Mouse (Mus musculus): ENCODE results near the gene Anks6. TPM values are rescaled to one million over a fixed set of nuclear protein-coding genes. Genes with fewer than 3 reads are reported as not detected.

The Anks6 gene
- polyA plus RNA-seq (2016; fragmentation: Nextera tagmentation; extraction: Ambion mirVana) = 3.8 and 4.1 TPM in 2 replicates

DNA sequence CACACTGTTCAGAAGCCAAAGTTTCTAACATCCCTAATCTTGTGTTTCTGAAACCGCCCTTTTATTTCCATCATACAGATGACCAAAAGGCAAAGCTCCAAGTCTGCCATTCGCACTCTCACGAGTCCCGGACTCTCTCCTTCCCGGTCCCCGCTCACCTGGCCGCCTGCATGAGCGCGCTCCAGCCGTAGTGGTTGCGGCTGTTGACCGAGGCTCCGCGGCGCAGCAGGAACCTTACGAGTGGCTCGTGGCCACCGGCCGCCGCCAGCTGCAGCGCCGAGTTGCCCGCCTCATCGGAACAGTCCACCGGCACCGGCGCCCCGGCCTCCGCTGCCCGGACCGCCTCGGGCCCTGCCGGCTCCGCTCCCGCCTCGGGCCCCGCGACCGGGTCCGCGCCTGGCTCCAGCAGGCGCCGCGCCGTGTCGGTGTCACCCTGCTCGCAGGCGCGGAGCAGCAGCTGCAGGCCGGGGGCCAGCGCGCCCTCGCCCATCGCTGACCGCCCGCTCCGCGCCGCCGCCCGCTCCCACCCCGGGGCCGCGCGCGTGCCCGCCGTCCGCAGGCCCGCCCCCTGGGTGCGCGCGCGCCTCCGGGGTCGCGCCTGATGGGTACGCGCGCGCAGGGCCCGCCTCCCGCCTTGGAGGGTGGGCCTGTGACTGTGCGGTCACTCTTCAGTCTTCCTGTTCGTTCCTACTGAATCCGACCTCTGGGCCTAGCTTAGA lies at the start of gene Anks6:
Anks6 (minus strand) TSS at position 637 of the 719 bp plus-strand sequence.
- no peaks in the 10 kb centered on the region for H3K36me3 ChIP-seq
- H3K27me3 ChIP-seq (ENCODE audit: insufficient read depth, poor library complexity, severe bottlenecking) = peaks cover 37% of the 10 kb centered on the region
- H3K27ac ChIP-seq = peak within 1 kb of the TSS; percentile 91
- peak within 1 kb of the TSS; percentile 78 for H3K4me3 ChIP-seq
- H3K9me3 ChIP-seq = peaks cover 5% of the 10 kb centered on the region; the same call in 1 of the 2 replicates
- peak; percentile 74 for DNase-seq (ENCODE audit: low spot score)
- 2% methylated on average over 86 of the region's 86 CpGs for WGBS
- H3K4me1 ChIP-seq (replicated peaks) = peaks cover 20% of the 10 kb centered on the region

DNA sequence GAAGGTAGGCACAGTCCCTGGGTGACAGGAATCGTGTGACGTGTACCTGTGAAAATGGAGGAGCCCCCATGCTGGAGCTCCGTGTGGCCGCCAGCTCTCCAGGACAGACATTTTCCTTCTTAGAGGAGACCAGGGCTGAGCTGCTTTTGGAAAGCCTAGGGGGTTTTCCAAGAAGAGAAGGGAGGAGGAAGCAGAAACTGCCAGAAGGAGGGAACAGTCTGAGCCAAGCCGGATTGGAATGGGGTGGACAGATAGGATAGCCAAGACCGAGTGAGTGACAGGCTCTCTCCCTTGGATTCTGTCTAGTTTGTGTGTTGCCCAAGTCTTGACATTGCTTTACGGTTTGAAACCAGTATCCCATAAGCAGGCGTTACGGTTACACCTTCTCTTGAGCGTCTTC lies 46.3 kb upstream of the Anks6 start:
- no peak overlapping the region for H3K4me3 ChIP-seq
- no peaks in the 10 kb centered on the region for H3K27me3 ChIP-seq (ENCODE audit: insufficient read depth, poor library complexity, severe bottlenecking)
- H3K27ac ChIP-seq = no peak overlapping the region
- WGBS = 94% methylated on average over 10 of the region's 10 CpGs
- DNase-seq (ENCODE audit: low spot score) = no peak
- peaks cover 3% of the 10 kb centered on the region; the same call in 1 of the 2 replicates for H3K9me3 ChIP-seq
- 0 out of 2 replicates have a peak, but pooled peaks cover 3% of the 10 kb centered on the region for H3K4me1 ChIP-seq (replicated peaks)
- H3K36me3 ChIP-seq = no peaks in the 10 kb centered on the region

- Histone ChIP-seq H3K27me3 (ENCODE audit: insufficient read depth, poor library complexity, severe bottlenecking) (peaks cover 67% of the 10 kb centered on the region), H3K27ac (no peak overlapping the region), H3K36me3 (no peaks in the 10 kb centered on the region), H3K4me3 (peak overlapping the region; percentile 18), H3K4me1 (replicated peaks) (peaks cover 37% of the 10 kb centered on the region), H3K9me3 (no peaks in the 10 kb centered on the region)
- DNase-seq (ENCODE audit: low spot score) = peak; percentile 52
- WGBS = 12% methylated on average over 6 of the region's 6 CpGs
Observed at GRCm38 (mm10) chr4:47093647-47094046, 36.4 kb upstream of the Anks6 start.

DNA sequence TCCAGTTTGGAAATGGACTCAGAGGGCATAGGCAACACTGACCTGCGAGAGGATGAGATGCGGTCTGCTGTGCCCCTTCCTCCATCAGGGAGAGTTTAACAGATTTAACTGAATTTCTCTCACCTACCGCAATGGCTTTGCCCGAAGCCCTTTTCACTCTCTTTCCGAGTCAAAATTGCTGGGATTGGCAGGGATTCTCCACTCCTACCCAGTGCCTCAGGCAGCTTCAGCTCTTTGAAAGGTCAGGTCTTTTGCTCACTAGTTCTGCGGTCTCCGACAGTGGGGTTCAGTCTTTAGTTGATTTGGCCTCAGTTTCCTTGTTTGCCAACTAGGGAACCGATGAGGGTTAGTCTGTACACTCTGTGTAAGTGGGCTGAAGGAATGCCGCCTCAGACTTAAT lies 35.9 kb upstream of the Anks6 start:
- peak overlapping the region; percentile 77 for H3K4me3 ChIP-seq
- WGBS = 13% methylated on average over 9 of the region's 9 CpGs
- peak; percentile 25 for DNase-seq (ENCODE audit: low spot score)
- H3K27me3 ChIP-seq (ENCODE audit: insufficient read depth, poor library complexity, severe bottlenecking) = peaks cover 70% of the 10 kb centered on the region
- no peaks in the 10 kb centered on the region for H3K9me3 ChIP-seq
- H3K27ac ChIP-seq = no peak overlapping the region
- peaks cover 37% of the 10 kb centered on the region for H3K4me1 ChIP-seq (replicated peaks)
- no peaks in the 10 kb centered on the region for H3K36me3 ChIP-seq

GRCm38 (mm10) chr4:47092387-47093021 lies 35.3 kb upstream of the Anks6 start:
- WGBS = 1% methylated on average over 21 of the region's 21 CpGs
- Histone ChIP-seq H3K4me1 (replicated peaks) (peaks cover 37% of the 10 kb centered on the region), H3K9me3 (no peaks in the 10 kb centered on the region), H3K4me3 (peak overlapping the region; percentile 77), H3K36me3 (no peaks in the 10 kb centered on the region), H3K27ac (peak overlapping the region; percentile 75), H3K27me3 (ENCODE audit: insufficient read depth, poor library complexity, severe bottlenecking) (peaks cover 70% of the 10 kb centered on the region)
- peak; percentile 45 for DNase-seq (ENCODE audit: low spot score)

DNA sequence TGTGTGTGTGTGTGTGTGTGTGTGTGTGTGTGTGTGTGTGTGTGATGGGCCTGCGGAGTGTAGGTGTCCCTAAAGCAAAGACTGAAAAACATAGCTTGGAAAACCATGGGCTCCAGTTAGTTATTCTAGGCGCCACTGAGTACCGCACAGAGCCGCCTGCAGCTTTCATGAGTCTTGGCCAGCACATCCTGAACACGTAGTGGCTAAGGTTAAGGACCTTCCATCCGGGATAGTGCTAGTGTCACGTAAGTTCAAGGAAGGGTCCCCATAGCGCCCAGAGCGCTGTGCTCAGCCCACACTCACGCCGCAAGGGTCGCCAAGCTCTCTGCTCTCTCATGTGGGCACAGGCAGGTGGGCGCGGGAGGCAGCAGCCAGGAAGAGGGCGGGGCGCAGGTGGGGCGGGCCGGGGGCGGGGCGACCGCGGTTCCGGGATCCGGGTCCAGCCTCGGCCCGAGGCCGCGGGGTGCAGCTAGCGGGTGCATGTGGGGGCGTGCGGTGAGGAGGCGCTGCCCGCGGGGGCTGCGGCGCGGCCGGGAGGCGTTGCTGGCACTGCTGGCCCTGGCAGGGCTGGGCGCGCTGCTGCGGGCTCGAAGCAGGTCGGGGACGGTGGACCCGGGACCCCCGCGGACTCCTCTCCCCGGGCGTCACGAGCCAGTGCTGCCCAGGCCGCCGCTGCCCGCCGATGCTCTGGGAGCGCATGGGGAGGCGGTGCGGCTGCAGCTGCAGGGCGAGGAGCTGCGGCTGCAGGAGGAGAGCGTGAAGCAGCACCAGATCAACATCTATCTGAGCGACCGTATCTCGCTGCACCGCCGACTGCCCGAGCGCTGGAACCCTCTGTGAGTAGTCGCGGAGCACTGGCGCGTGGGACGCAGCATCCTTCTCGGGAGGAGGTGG lies 34.5 kb upstream of the Anks6 start, which contains the start of gene Galnt12:
Galnt12 (plus strand) TSS at position 417 of the 894 bp plus-strand sequence.
- WGBS = 1% methylated on average over 73 of the region's 74 CpGs
- H3K4me3 ChIP-seq = peak within 1 kb of the TSS; percentile 77
- H3K36me3 ChIP-seq = no peaks in the 10 kb centered on the region
- peaks cover 70% of the 10 kb centered on the region for H3K27me3 ChIP-seq (ENCODE audit: insufficient read depth, poor library complexity, severe bottlenecking)
- peak; percentile 57 for DNase-seq (ENCODE audit: low spot score)
- no peaks in the 10 kb centered on the region for H3K9me3 ChIP-seq
- H3K27ac ChIP-seq = peak within 1 kb of the TSS; percentile 75
- peaks cover 37% of the 10 kb centered on the region for H3K4me1 ChIP-seq (replicated peaks)

DNA sequence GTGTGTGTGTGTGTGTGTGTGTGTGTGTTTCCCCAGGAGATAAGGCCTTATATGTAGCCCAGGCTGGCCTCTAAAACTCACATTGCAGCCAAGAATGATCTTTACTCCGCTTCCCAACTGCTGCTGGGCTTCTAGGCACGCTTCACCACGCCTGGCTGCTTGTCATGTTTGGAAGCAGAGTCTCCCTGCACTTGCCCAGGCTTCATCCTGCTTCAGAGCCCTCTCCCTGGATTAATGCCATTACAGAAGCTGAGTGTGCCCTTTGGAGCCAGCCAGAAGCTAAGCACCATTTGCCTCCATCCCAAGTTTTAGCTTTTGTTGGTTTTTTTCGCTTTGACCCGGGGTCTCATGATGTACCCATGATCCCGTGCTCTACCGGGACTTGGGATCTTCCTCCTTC lies 31.4 kb upstream of the Anks6 start:
- no peaks in the 10 kb centered on the region for H3K36me3 ChIP-seq
- DNase-seq (ENCODE audit: low spot score) = no peak
- WGBS = 89% methylated on average over 7 of the region's 7 CpGs
- no peak overlapping the region for H3K4me3 ChIP-seq
- no peaks in the 10 kb centered on the region for H3K9me3 ChIP-seq
- peaks cover 47% of the 10 kb centered on the region for H3K27me3 ChIP-seq (ENCODE audit: insufficient read depth, poor library complexity, severe bottlenecking)
- peaks cover 25% of the 10 kb centered on the region for H3K4me1 ChIP-seq (replicated peaks)
- no peak overlapping the region for H3K27ac ChIP-seq

GRCm38 (mm10) chr4:47083824-47084223 lies 26.6 kb upstream of the Anks6 start:
- no peaks in the 10 kb centered on the region for H3K4me1 ChIP-seq (replicated peaks)
- DNase-seq (ENCODE audit: low spot score) = no peak
- no peak overlapping the region for H3K4me3 ChIP-seq
- WGBS = 91% methylated on average over 7 of the region's 7 CpGs
- peaks cover 4% of the 10 kb centered on the region; the same call in 1 of the 2 replicates for H3K27me3 ChIP-seq (ENCODE audit: insufficient read depth, poor library complexity, severe bottlenecking)
- H3K9me3 ChIP-seq = no peaks in the 10 kb centered on the region
- H3K27ac ChIP-seq = no peak overlapping the region
- no peaks in the 10 kb centered on the region for H3K36me3 ChIP-seq

DNA sequence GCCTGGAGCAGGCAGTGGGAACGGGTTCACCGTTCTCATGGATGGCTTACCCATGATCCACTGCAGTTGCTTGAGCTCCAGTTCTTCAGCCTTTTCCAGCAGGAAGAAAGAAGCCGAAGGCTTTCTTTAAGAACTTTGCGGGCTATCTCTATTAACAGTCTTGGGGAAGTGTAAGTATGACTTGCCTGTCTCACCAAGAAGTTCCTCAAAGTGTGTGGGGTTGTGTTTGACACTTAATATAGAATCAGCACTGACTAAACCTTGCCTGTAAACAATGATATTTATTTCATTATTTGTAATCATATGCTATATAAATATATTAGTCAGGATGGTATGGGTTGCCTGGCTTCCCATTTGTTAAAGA lies 23.4 kb upstream of the Anks6 start:
- no peaks in the 10 kb centered on the region for H3K4me1 ChIP-seq (replicated peaks)
- H3K27ac ChIP-seq = no peak overlapping the region
- no peak overlapping the region for H3K4me3 ChIP-seq
- H3K9me3 ChIP-seq = no peaks in the 10 kb centered on the region
- no peaks in the 10 kb centered on the region for H3K27me3 ChIP-seq (ENCODE audit: insufficient read depth, poor library complexity, severe bottlenecking)
- 88% methylated on average over 4 of the region's 4 CpGs for WGBS
- no peaks in the 10 kb centered on the region for H3K36me3 ChIP-seq
- DNase-seq (ENCODE audit: low spot score) = no peak

- WGBS = 90% methylated on average over 17 of the region's 17 CpGs
- Histone ChIP-seq H3K36me3 (no peaks in the 10 kb centered on the region), H3K9me3 (no peaks in the 10 kb centered on the region), H3K27me3 (ENCODE audit: insufficient read depth, poor library complexity, severe bottlenecking) (no peaks in the 10 kb centered on the region), H3K27ac (no peak overlapping the region), H3K4me1 (replicated peaks) (no peaks in the 10 kb centered on the region), H3K4me3 (no peak overlapping the region)
- no peak for DNase-seq (ENCODE audit: low spot score)
Observed at GRCm38 (mm10) chr4:47079997-47080646, 22.9 kb upstream of the Anks6 start.

GRCm38 (mm10) chr4:47075054-47075453 lies 17.8 kb upstream of the Anks6 start:
- H3K36me3 ChIP-seq = no peaks in the 10 kb centered on the region
- no peak for DNase-seq (ENCODE audit: low spot score)
- H3K27me3 ChIP-seq (ENCODE audit: insufficient read depth, poor library complexity, severe bottlenecking) = no peaks in the 10 kb centered on the region
- H3K27ac ChIP-seq = no peak overlapping the region
- H3K4me1 ChIP-seq (replicated peaks) = no peaks in the 10 kb centered on the region
- no peak overlapping the region for H3K4me3 ChIP-seq
- 47% methylated on average over 2 of the region's 2 CpGs for WGBS
- no peaks in the 10 kb centered on the region for H3K9me3 ChIP-seq

DNA sequence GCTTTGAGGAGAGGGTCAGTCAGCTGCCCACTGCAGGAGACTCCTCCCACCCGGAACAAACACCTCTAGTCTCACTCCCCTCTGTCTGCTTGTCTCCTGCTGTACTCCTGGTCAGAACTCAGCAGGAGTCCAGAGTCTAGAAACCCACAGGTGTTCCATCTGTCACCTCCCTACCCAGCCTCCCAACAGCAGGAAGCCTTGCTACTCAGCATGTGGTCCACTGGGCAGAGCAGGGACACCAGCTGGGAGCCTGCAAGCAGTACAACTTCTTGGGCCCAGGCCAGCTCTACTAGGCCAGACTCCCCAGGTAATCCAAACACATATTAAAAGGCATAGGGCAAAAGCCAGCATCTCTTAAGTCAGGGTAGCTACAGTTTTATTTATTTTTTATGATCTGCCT lies 3.7 kb upstream of the Anks6 start:
- no peaks in the 10 kb centered on the region for H3K9me3 ChIP-seq
- H3K27me3 ChIP-seq (ENCODE audit: insufficient read depth, poor library complexity, severe bottlenecking) = peaks cover 10% of the 10 kb centered on the region
- no peak for DNase-seq (ENCODE audit: low spot score)
- H3K27ac ChIP-seq = no peak overlapping the region
- no peak overlapping the region for H3K4me3 ChIP-seq
- WGBS = 3% methylated on average over 1 of the region's 1 CpGs
- H3K4me1 ChIP-seq (replicated peaks) = peaks cover 18% of the 10 kb centered on the region
- H3K36me3 ChIP-seq = no peaks in the 10 kb centered on the region
